Mouse (Mus musculus) heart, adult 8-10 months (tissue): Measurements from ENCODE around the gene Myo10. TPM values are rescaled to one million over a fixed set of nuclear protein-coding genes. Genes with fewer than 3 reads are reported as not detected.
A peak's percentile ranks its signal among the peaks of the same experiment; 100 is the strongest.

ENCODE experiments used
- DNase-seq: peaks from one replicate; pipeline ENCODE4 v3.0.0; 2022; ENCODE audit warnings: low spot score
- total RNA-seq, 4 experiments: library from RNA; stranded (reverse); gene quantifications; 2 replicates each; pipeline ENCODE4 v1.2.4; 2022

Myo10 gene
- total RNA-seq, 4 experiments from 2014 or later = 71.7 to 84.5 (median 73.3) TPM

DNA sequence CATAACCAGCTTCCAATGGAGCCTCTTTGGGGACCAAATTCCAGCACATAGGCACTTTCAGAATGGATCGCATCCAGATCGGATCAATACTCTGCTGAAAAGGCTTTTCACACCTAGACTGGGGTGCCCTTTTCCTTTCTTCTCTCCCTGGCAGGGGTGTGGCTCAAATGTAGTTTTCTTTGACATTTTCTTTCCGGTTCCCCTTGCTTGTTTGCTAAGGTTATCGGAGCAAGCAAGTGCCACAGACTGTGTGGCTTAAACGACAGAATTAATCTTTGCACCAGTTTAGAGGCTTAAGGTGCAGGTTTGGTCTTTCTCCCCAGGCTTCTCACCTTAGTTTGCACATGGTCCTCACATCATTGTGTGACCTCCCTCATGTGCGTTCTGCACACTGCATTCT lies 11.1 kb upstream of the Myo10 start:
- DNase-seq = no peak

- no peak for DNase-seq
Observed at GRCm38 (mm10) chr15:25620560-25620959, 1.8 kb upstream of the Myo10 start.

- no peak for DNase-seq
Observed at GRCm38 (mm10) chr15:25621351-25622199, 750 bp upstream of the Myo10 start.

- DNase-seq = peak; percentile 57
Observed at GRCm38 (mm10) chr15:25622867-25623471, 644 bp downstream of the Myo10 start.

GRCm38 (mm10) chr15:25623556-25624180 lies 1.3 kb downstream of the Myo10 start:
- no peak for DNase-seq

- peak; percentile 65 for DNase-seq
Observed at GRCm38 (mm10) chr15:25624263-25624662, 1.9 kb downstream of the Myo10 start.

- no peak for DNase-seq
Observed at GRCm38 (mm10) chr15:25625471-25625870, 3.1 kb downstream of the Myo10 start.

DNA sequence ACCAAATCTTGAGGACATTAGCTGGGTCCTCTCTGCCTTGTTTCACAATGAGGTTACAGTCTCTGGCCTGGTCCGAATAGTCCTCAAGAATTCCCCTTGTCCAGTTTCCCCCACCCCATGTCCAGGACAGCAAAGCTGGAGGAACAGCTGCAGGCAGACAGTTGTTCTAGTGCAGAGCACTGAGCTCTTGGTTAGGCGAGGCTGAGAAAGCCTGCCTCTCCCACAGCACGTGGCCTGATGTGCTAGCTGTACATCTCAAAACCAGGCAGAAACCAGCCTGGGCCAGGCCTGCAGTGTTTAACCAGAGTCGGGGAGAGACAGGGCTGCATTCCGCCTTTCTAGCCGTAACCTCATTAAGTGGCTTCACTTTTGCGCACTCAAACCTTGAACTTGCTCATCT lies 4.7 kb downstream of the Myo10 start:
- DNase-seq = no peak

GRCm38 (mm10) chr15:25628251-25628650 lies 5.9 kb downstream of the Myo10 start:
- DNase-seq = no peak

DNA sequence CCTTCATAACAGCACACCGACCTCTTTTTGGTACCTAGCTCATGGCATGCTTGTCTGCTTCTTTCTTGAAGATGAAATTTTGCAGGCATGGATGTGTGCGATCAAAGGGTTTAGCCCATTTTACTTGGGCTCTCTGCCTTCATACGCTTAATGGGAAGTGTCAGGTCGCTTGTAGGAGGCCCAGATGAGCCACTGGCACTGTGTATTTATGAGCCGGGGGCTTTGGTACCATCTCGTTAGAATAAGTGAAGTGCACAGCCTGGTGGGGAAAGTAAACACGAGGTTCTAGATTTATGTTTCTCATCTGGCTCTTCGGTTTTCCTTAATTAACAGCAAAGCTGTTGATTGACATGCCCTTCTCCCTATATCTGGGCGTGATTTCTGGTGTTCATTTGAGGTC lies 8.4 kb downstream of the Myo10 start:
- no peak for DNase-seq

- no peak for DNase-seq
Observed at GRCm38 (mm10) chr15:25631332-25631731, 9.0 kb downstream of the Myo10 start.

DNA sequence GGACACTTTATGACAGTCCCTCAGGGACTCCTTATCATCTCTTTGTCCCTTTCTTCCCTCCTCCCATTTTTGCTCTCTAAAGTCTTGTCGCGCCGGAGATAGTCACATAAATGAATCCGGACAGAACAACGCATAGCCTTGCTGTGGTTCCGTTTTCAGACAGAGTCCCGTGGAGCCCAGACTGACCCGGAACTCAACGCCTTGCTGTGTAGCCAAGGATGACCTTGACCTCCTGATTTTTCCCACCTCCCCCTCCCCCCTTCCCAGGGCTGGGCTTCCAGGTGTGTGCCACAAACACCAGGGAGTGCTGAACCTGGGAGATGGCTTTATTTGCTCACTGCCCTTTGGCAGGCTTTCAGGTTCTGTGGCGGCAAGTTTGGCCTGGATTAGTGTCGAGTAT lies 10.6 kb downstream of the Myo10 start:
- no peak for DNase-seq

GRCm38 (mm10) chr15:25633674-25634340 lies 11.5 kb downstream of the Myo10 start:
- peak; percentile 50 for DNase-seq

- peak; percentile 42 for DNase-seq
Observed at GRCm38 (mm10) chr15:25637727-25638126, 15.4 kb downstream of the Myo10 start.

DNA sequence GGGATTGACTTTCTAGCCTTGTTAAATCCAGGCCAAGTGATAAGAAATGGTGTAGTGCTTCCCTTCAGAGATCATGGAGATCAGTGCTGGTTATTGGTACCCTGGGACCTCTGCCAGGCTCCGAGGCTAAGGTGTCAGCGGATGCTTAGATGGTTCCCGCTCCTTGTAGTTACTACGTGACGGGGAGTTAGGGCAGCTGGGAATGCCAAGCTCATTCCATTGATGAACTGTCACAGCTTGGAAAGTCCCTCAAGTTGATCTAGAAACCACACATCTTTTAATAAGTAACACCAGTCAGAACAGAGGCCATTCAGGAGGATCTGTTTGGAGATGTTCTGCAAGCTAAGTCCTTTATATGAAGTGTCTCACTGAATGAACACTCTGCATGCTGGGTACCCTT lies 16.9 kb downstream of the Myo10 start:
- no peak for DNase-seq

DNA sequence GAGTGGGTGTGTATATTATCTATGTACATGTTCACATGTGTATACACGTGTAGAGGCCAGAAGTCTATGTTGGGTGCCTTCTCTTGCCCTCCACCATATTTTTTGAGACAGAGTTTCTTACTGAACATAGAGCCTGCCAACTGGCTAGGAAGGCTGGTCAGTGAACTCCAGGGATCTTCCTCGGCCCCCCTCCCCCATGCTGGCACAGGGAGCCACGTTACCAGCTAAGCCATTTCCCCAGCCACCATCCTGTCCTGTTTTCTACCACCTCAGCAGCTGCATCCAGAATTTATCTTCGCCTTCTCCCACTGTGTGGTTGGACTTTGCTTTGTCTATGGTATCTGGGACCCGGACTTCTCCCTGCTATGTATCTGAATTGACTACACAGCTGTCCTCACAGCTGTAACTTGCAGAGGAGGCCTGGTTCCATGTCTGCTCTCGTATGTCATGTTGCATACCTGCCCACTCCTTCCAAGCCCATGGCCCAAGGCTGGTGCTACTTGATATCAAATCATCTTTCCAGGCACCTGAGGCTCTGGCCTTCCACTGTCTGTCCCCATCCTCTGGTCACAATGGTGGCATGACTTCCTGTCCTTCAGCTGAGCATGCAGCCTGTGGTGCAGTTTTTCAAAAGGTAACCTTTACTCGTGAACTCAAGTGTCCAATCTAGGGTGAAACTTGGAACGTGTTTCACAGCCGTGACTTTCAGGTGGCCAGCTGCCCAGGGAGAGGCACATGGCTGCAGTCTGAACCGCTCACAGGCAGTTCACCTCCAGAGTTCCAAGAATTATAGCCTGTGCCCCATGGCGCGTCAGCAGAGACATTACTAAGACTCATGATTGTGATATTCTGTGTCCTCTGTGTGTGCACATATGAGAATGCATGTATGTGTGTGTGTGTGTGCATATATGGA lies 18.8 kb downstream of the Myo10 start:
- DNase-seq = peak; percentile 57

DNA sequence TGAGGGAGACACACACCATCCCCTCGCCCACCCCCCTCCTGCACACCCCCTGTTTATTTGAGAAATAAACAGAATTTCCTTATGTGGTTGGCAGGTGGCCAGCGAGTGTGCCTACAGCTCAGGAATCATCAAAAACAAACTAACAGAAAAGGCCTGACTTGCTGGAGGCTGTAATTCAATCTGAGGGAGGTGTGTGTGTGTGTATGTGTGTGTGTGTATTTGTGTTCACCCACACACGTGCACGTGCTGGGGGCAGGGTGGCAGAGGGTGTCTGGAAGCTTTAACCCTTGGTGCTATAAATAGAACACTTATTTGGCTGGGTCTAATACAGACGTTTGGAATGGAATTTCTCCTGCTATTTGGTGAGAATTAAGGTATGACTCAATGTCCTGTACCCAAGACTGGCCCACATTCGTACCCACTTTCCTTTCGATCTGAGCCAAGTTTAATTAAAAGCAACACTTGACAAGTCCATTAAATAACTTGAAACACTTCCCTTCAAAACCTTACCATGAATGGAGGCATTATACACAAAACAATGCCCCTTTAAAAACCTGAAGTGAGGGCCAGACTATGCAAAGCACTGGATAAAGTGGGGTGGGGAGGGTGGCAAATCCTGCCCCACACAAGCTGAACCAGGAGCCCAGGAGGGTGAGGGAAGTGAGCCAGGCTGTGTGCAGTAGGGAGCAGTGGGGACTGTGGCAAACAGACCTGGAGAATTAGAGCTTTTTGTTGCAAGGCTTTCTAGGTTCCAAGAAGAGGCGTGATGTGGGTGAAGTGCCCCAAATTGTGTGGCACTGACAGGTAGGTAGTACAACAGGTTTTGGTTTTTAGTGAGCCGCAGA lies 20.1 kb downstream of the Myo10 start:
- no peak for DNase-seq

- DNase-seq = no peak
Observed at GRCm38 (mm10) chr15:25645862-25646261, 23.5 kb downstream of the Myo10 start.

DNA sequence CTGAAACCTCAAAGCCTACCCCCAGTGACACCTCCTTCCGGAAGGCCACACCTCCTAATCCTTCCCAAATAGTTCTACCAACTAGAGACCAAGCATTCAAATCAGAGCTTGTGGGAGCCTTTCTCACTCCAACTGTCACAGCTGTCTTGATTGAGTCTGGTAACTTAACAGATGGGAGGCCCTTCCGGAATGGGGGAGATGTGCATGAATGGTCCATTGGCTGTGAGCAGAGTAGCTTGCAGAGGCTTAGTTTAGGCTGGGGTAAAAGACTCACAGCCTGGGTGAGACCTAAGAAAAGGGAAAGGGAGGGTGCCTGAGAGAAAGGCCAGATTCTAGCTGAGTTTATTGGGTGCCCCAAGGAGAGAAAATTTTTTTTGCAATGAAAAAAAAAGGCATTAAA lies 26.0 kb downstream of the Myo10 start:
- no peak for DNase-seq

DNA sequence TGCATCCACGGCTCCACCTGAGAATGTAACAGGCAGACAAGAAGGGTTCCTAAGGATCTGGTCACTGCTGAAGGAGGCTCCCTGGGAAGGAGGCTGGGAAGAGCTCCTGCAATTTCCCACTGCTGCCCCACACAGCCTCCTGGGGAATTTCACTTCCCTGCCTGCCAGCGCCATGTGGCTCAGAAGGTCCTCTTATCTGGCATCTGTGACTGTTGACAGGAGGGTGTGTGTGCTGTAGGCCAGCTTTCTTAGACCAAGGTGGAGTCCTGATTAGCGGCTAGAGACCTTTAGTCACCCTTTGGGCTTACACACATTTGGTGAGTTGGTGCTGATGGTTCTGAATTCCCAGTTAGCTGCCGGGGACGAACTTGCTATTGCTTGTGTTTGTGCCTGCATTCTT lies 28.0 kb downstream of the Myo10 start:
- no peak for DNase-seq
